Mouse (Mus musculus): Measurements from ENCODE around the gene Wwc1. TPM values are rescaled to one million over a fixed set of nuclear protein-coding genes. Genes with fewer than 3 reads are reported as not detected.
"Not testable (repeated sequence)": the region's sequence is repeated elsewhere in the genome, so short reads cannot be mapped to it uniquely, and the experiment has no call there.

Gene Wwc1
- polyA plus RNA-seq, 1 experiment from 2014 or later, result 8.8 TPM

DNA sequence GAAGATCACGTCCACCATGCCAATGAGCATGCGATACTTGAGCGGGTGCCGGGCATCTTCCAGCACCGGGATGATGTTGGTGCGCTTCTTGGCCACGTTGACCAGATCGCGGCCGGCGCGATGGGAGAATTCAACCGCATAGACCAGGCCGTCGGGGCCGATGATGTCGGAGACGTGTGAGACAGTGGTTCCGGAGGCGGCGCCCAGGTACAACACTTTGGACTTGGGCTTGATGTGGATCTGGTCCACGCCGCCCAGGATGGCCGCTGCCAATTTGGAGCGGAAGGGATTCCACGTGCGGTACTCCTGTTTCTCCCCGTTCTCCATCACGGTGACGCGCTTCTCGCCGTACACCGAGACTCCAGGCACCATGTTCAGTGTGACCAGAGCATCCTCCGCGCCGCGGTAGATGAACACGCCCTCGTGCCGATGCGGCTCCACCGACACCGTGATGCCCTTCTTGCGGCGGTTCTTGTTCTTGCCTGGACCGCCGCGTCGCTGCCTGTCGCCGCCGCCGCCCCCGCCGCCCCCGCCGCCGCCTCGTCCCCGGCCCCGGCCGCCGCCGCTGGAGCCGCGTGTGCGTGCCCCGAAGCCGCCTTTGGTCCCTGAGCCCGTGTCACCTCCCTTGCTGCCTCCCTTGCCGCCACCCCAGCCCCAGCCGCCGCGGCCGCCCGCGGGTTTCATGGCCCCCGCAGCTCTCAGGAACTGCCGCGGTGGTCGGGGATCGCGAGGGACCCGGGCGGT lies 182.4 kb downstream of the Wwc1 start:
- peak; percentile 77 for ATAC-seq
- peak overlapping the region; percentile 84 for H3K4me2 ChIP-seq
- peak overlapping the region; percentile 71 for H3K9ac ChIP-seq
- no peaks in the 10 kb centered on the region for H3K36me3 ChIP-seq (ENCODE audit: poor library complexity, severe bottlenecking)
- no peaks in the 10 kb centered on the region for H3K9me3 ChIP-seq (replicated peaks)
- WGBS, result 3% methylated on average over 83 of the region's 86 CpGs
- peaks cover 10% of the 10 kb centered on the region for H3K4me1 ChIP-seq
- peak overlapping the region; percentile 61; the same call in 1 of the 2 replicates for H3K27ac ChIP-seq
- H3K27me3 ChIP-seq, result peaks cover 64% of the 10 kb centered on the region
- peak overlapping the region; percentile 62 for H3K4me3 ChIP-seq

DNA sequence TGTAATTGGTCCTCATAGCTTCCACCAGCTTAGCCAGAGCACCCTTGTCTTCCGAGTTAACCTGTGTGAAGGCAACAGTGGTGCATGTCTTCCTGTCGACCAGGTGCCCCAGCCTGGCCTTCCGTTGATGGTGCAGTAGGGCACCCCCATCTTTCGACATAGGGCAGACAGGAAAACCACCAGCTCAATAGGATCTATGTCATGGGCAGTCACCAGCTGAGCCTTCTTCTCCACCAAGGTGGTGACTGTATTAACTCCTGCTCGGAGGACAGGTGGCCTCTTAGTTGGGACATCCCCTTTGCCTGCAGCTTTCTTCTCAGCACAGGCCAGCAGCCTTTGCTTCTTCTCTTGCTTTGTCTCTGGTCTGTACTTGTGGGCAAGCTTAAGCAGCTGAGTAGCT lies 187.5 kb downstream of the Wwc1 start:
- not testable (repeated sequence) for H3K4me2 ChIP-seq; H3K9ac ChIP-seq; H3K27ac ChIP-seq; H3K4me1 ChIP-seq; ATAC-seq; H3K4me3 ChIP-seq; H3K9me3 ChIP-seq (replicated peaks)
- Histone ChIP-seq H3K27me3 (peaks cover 30% of the 10 kb centered on the region), H3K36me3 (ENCODE audit: poor library complexity, severe bottlenecking) (peaks cover 17% of the 10 kb centered on the region)
- 86% methylated on average over 5 of the region's 5 CpGs for WGBS

DNA sequence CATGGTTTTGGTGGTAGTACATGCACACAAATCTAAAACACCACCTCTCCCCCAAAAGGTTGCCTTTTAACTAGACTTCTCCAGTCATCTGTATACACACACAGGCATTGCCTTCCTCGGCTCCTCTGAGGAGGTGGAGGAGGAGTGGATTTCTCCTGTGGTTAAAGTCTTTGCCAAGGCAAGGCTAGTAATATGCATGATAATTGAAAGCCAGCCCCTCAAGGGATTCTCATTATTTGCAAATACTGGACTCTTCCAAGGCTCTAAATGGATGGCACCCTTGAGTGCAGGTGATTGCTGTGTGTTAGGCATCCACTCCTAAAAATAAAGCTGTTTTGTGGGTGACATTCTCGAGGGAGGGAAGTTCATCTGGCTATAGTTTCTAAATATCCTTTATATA lies 191.9 kb downstream of the Wwc1 start:
- peaks cover 43% of the 10 kb centered on the region for H3K36me3 ChIP-seq (ENCODE audit: poor library complexity, severe bottlenecking)
- H3K9me3 ChIP-seq (replicated peaks), result no peaks in the 10 kb centered on the region
- no peaks in the 10 kb centered on the region for H3K27me3 ChIP-seq
- no peak overlapping the region for H3K9ac ChIP-seq
- no peaks in the 10 kb centered on the region; the same call in 1 of the 2 replicates for H3K4me1 ChIP-seq
- WGBS, result 56% methylated on average over 2 of the region's 2 CpGs
- no peak for ATAC-seq
- H3K27ac ChIP-seq, result no peak overlapping the region
- no peak overlapping the region for H3K4me2 ChIP-seq
- H3K4me3 ChIP-seq, result no peak overlapping the region

Other genes starting within 250 kb of the Wwc1 start
- gene Pank3, start 211.0 kb downstream of the Wwc1 start, polyA plus RNA-seq (2015; fragmentation: Nextera tagmentation; extraction: Ambion mirVana), result 22.7 and 23.4 TPM in 2 replicates
- 2.4 and 4.0 TPM in 2 replicates for gene Fbll1, start 181.6 kb downstream of the Wwc1 start, polyA plus RNA-seq (2015; fragmentation: Nextera tagmentation; extraction: Ambion mirVana)
- gene Rars, start 146.0 kb downstream of the Wwc1 start, polyA plus RNA-seq (2015; fragmentation: Nextera tagmentation; extraction: Ambion mirVana), result 76.0 and 80.6 TPM in 2 replicates